Mouse (Mus musculus) neutrophil, adult 5-6 weeks (primary cell): ENCODE results near the gene Vmn1r234. TPM values are rescaled to one million over a fixed set of nuclear protein-coding genes. Genes with fewer than 3 reads are reported as not detected.
"Not testable (repeated sequence)": the region's sequence is repeated elsewhere in the genome, so short reads cannot be mapped to it uniquely, and the experiment has no call there.

Experiments
- ATAC-seq: fragments of 151-379, 151-347 bp; 2 replicates; pipeline ENCODE4 v1.8.0; 2017; ENCODE audit warnings: mild to moderate bottlenecking, moderate TSS enrichment; ENCODE audit not compliant: insufficient number of reproducible peaks, poor library complexity, low FRiP score, severe bottlenecking; ENCODE audit errors: extremely low read depth
- total RNA-seq: library from RNA; stranded (forward); fragments of 200-1000 nt; gene quantifications from 2 replicates; pipeline ENCODE4 v1.2.3, GENCODE M21; 2017

Vmn1r234 gene
- not detected in 2 replicates for total RNA-seq

DNA sequence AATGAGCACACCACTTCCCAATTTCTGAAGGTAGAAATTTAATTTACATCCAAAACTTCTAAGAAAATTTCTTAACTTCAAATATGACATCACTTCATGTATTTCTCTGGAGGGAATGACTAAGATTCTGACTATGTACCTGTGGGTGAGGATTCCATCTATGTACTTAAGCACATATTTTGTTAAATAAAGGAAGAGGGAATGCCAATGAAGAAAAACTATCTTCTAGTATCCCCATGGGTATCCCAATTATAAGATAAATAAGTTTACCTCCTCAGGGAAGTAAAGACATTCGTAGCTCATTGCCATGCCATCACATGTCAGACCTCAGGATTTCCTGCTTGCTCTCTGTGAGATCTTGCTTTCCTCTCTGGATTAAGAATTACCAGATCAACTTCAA lies at the start of gene Vmn1r234:
Vmn1r234 (plus strand) TSS at position 301 of the 400 bp plus-strand sequence.
- ATAC-seq = no peak

DNA sequence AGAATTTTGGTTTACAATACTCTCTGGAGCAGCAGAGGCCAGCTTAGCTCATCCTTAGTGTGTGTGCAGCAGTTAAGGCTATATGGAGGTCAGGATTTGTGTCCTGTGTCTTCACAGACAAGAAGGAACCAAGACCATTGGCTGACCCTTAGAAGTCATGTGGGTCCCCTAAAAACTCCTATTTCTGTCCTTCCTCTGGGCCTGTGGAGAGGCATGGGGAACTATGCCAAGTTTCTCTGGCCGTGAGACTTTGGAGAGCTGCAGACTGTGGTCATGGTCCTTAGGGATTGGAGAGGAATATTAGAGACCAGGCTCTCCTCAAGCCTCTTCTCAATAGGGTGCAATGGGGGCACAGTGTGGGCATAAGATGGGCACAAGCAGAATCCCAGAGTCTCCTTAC lies 14.8 kb upstream of the Vmn1r234 start:
- not testable (repeated sequence) for ATAC-seq

DNA sequence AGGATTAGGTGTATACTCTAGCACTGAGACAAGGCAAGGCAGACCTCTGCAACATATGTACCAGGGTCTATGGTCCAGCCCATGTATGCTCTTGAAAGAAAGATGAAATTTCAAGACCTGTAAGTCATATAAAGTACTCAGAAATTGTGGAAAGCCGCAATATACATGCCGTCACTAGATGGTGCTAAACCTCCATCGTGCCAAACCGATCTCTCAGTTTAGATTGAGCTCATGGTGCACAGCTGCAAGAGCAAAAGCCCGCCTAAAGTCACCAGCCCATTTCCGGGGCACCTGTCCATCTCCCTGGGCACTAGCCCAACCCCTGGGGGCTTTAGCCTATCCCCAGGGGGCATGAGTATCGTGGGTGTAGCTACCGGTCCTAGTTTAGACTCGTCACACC lies 5.8 kb downstream of the Vmn1r234 start:
- ATAC-seq = peak; percentile 63

DNA sequence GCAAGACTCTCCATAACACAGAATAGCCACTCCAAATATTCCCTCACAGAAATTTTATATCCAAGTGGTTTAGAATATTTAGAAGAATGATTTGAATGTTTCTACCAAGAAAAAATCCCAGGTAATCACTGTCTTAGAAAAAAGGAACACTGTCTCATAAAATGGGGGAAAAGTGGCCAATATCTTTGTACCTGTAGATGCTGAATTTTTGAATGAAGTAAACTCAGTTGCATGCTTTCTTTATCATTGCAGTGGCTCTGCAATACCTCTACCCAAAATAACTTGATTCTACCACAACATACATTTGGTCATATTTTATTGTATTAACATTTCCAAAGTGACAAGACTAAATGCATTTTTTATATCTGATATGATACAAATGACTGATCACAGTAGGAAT lies 30.2 kb downstream of the Vmn1r234 start, which contains the start of gene Vmn1r235:
Vmn1r235 (plus strand) TSS at position 301 of the 400 bp plus-strand sequence.
- no peak for ATAC-seq

DNA sequence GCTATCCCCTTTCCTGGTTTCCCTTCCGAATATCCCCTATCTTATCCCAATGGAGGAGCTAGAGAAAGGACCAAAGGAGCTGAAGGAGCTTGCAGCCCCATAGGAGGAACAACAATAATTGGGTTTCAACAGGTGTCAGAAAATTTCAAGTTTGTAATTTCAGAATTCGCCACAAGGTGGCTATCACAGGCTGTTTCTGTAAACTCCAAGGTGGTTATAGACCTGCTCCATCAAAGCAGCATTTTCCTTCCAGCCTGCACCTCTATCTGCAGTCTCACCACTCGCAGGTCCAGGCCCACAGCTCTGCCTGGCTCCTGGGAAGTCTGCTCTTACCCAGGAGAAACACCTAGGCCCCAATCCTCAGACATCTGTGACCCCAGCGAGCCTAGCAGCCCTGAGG lies 46.2 kb downstream of the Vmn1r234 start:
- peak; percentile 58; the same call in 1 of the 2 replicates for ATAC-seq

DNA sequence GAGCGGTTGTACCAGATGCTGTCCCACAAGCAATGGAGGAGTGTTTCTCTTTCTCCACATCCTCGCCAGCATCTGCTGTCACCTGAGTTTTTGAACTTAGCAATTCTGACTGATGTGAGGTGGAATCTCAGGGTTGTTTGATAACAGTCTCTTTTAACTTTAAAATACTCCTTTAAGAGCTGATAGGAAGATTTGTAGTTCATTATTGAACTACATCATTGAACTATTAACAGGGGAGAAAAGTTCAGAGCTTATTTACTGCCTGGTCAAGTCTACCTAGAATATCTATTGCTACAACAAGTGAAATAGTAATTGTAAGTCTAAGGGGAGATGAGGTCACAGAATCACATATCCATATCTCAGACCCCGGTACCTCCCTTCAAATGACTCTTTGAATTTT lies 56.8 kb downstream of the Vmn1r234 start, which contains the start of gene Vmn1r236:
Vmn1r236 (plus strand) TSS at position 301 of the 400 bp plus-strand sequence.
- no peak for ATAC-seq

DNA sequence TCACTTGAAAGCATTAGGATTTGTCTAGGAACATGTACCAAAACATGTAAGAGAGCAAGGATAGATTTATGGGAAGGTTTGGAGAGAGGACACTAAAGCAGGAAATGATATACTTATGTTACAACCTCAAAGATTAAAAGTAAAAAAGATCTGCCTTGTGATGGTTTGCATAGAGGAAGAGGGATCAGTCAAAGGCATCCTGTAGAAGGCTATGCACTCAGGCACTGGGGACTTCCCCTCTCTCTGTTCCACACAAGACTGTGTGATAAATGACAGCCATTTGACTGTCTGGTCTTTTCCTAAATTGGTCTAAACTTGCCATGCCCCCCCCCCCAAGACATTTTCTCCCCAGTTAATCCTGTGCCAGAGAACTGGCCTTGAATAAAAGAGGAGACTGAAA lies 58.5 kb downstream of the Vmn1r234 start:
- ATAC-seq = no peak

Other genes starting within 250 kb of the Vmn1r234 start
- gene Vmn1r233, start 229.6 kb upstream of the Vmn1r234 start, total RNA-seq = not detected in 2 replicates
- gene Zfp160, start 217.2 kb upstream of the Vmn1r234 start, total RNA-seq = 19.4 and 19.8 TPM in 2 replicates
- gene Vmn1r235, start 30.3 kb downstream of the Vmn1r234 start, total RNA-seq = not detected in 2 replicates
- 0.12 and 0.37 TPM in 2 replicates for gene Vmn1r236, start 56.9 kb downstream of the Vmn1r234 start, total RNA-seq
- not detected in 2 replicates for gene Vmn1r237, start 85.8 kb downstream of the Vmn1r234 start, total RNA-seq
- 13.8 and 16.5 TPM in 2 replicates for gene Zfp677, start 157.7 kb downstream of the Vmn1r234 start, total RNA-seq
- 3.8 and 5.6 TPM in 2 replicates for gene Zfp54, start 197.1 kb downstream of the Vmn1r234 start, total RNA-seq
- 19.9 and 22.0 TPM in 2 replicates for gene Zfp51, start 224.3 kb downstream of the Vmn1r234 start, total RNA-seq